Mouse (Mus musculus) CH12.LX (cell line): ENCODE results near the gene Maml2. TPM values are rescaled to one million over a fixed set of nuclear protein-coding genes. Genes with fewer than 3 reads are reported as not detected.

ENCODE experiments used
- DNase-seq: peaks from one replicate; pipeline ENCODE4 v3.0.0-alpha.2; 2013; ENCODE audit errors: extremely low read depth
- H3K27ac ChIP-seq: 2 replicates; pipeline ENCODE4 v1.5.1; 2012; ENCODE audit warnings: low read depth, mild to moderate bottlenecking, control low read depth, moderate library complexity; ENCODE audit not compliant: insufficient read depth
- H3K27me3 ChIP-seq: replicated peaks from 2 replicates; pipeline ENCODE3; 2012; ENCODE audit warnings: inconsistent platforms
- H3K36me3 ChIP-seq, 2 experiments: replicated peaks in 1 of 2; 2 replicates each; pipeline versions ENCODE3 to v1.6.1; 2012; ENCODE audit warnings: inconsistent platforms in 1 of 2, low read length in 1 of 2, mild to moderate bottlenecking in 1 of 2, mixed read lengths in 1 of 2, moderate library complexity in 1 of 2; ENCODE audit not compliant: control insufficient read depth in 1 of 2, insufficient read depth in 1 of 2
- H3K4me1 ChIP-seq, 2 experiments: 2 replicates each; pipeline ENCODE4 v1.6.1; 2012; ENCODE audit warnings: inconsistent platforms in 1 of 2, moderate library complexity in 1 of 2; ENCODE audit not compliant: insufficient read depth in 2 of 2, control insufficient read depth in 1 of 2
- H3K4me2 ChIP-seq: 2 replicates; pipeline ENCODE4 v1.6.1; 2012; ENCODE audit warnings: low read depth, mild to moderate bottlenecking, control low read depth; ENCODE audit not compliant: poor library complexity, insufficient read depth, severe bottlenecking
- H3K4me3 ChIP-seq, 3 experiments: fragments of 150-350 bp in 1 of 3; sonication (generic) in 1 of 3; replicated peaks in 1 of 3; 2 replicates each; pipeline versions ENCODE3 to v1.5.1; 2011 to 2012; ENCODE audit warnings: low read depth in 2 of 3, low read length in 2 of 3, mild to moderate bottlenecking in 2 of 3, moderate library complexity in 2 of 3, control low read depth in 1 of 3, improper control_type of control experiment in 1 of 3, inconsistent platforms in 1 of 3, mixed read lengths in 1 of 3; ENCODE audit not compliant: poor library complexity in 1 of 3
- H3K79me2 ChIP-seq: replicated peaks from 2 replicates; pipeline ENCODE4 v1.6.1; 2012; ENCODE audit warnings: mild to moderate bottlenecking, moderate library complexity; ENCODE audit not compliant: control insufficient read depth, poor library complexity, insufficient read depth, severe bottlenecking; ENCODE audit errors: extremely low read depth
- H3K9ac ChIP-seq: 2 replicates; pipeline ENCODE4 v1.6.1; 2012; ENCODE audit warnings: low read depth, mild to moderate bottlenecking, control low read depth, moderate library complexity; ENCODE audit not compliant: insufficient read depth
- H3K9me3 ChIP-seq: replicated peaks from 2 replicates; pipeline ENCODE3; 2012; ENCODE audit warnings: low read length, inconsistent platforms, mixed read lengths
- BHLHE40 ChIP-seq: IDR thresholded peaks from 2 replicates; pipeline ENCODE4 v1.6.1; 2011; ENCODE audit warnings: mild to moderate bottlenecking, low read depth, low read length, improper control_type of control experiment
- CHD1 ChIP-seq: IDR thresholded peaks from 2 replicates; pipeline ENCODE4 v1.6.1; 2012; ENCODE audit warnings: low read depth, low read length, improper control_type of control experiment, inconsistent platforms
- CTCF ChIP-seq, 2 experiments: IDR thresholded peaks in 1 of 2; conservative IDR thresholded peaks in 1 of 2; 2 replicates each; pipeline ENCODE4 v1.5.1; 2011 to 2012; ENCODE audit warnings: low read depth in 2 of 2, low read length in 2 of 2, improper control_type of control experiment in 1 of 2, inconsistent platforms in 1 of 2, mild to moderate bottlenecking in 1 of 2, moderate library complexity in 1 of 2
- EP300 ChIP-seq: IDR thresholded peaks from 2 replicates; pipeline ENCODE4 v1.6.1; 2011; ENCODE audit warnings: low read length, improper control_type of control experiment
- ETS1 ChIP-seq: conservative IDR thresholded peaks from 2 replicates; pipeline ENCODE4 v1.6.1; 2012; ENCODE audit warnings: low read depth, mild to moderate bottlenecking, inconsistent platforms, low read length, improper control_type of control experiment, moderate library complexity
- JUN ChIP-seq: IDR thresholded peaks from 2 replicates; pipeline ENCODE4 v1.6.1; 2011; ENCODE audit warnings: low read depth, mild to moderate bottlenecking, low read length, improper control_type of control experiment, moderate library complexity; ENCODE audit not compliant: insufficient read depth
- KAT2A ChIP-seq: IDR thresholded peaks from 2 replicates; pipeline ENCODE4 v1.6.1; 2012; ENCODE audit warnings: low read length, improper control_type of control experiment, inconsistent platforms; ENCODE audit not compliant: insufficient replicate concordance
- MAX ChIP-seq: IDR thresholded peaks from 2 replicates; pipeline ENCODE4 v1.6.1; 2011; ENCODE audit warnings: low read length, improper control_type of control experiment
- MAZ ChIP-seq: IDR thresholded peaks from 2 replicates; pipeline ENCODE4 v1.6.1; 2012; ENCODE audit warnings: low read depth, mild to moderate bottlenecking, inconsistent platforms, low read length, improper control_type of control experiment, moderate library complexity
- MXI1 ChIP-seq: IDR thresholded peaks from 2 replicates; pipeline ENCODE4 v1.6.1; 2011; ENCODE audit warnings: mild to moderate bottlenecking, low read depth, low read length, improper control_type of control experiment
- MYC ChIP-seq: IDR thresholded peaks from 2 replicates; pipeline ENCODE4 v1.6.1; 2011; ENCODE audit warnings: low read depth, mild to moderate bottlenecking, improper control_type of control experiment, low read length
- NELFE ChIP-seq: IDR thresholded peaks from 2 replicates; pipeline ENCODE4 v1.6.1; 2011; ENCODE audit warnings: low read depth, low read length, improper control_type of control experiment
- POLR2A ChIP-seq: IDR thresholded peaks from 2 replicates; pipeline ENCODE4 v1.6.1; 2011; ENCODE audit warnings: low read depth, mild to moderate bottlenecking, improper control_type of control experiment, low read length
- RAD21 ChIP-seq: IDR thresholded peaks from 2 replicates; pipeline ENCODE4 v1.6.1; 2011; ENCODE audit warnings: low read depth, mild to moderate bottlenecking, low read length, improper control_type of control experiment, moderate library complexity
- RCOR1 ChIP-seq: conservative IDR thresholded peaks from 2 replicates; pipeline ENCODE4 v1.6.1; 2012; ENCODE audit warnings: low read depth, mild to moderate bottlenecking, inconsistent platforms, low read length, improper control_type of control experiment
- SMC3 ChIP-seq: IDR thresholded peaks from 2 replicates; pipeline ENCODE4 v1.6.1; 2011; ENCODE audit warnings: low read depth, low read length, improper control_type of control experiment
- TBP ChIP-seq: conservative IDR thresholded peaks from 2 replicates; pipeline ENCODE4 v1.6.1; 2011; ENCODE audit warnings: low read depth, low read length, improper control_type of control experiment
- TCF12 ChIP-seq: IDR thresholded peaks from 2 replicates; pipeline ENCODE4 v1.6.1; 2014; ENCODE audit warnings: low read depth, mild to moderate bottlenecking, inconsistent platforms, low read length, improper control_type of control experiment
- UBTF ChIP-seq: IDR thresholded peaks from 2 replicates; pipeline ENCODE4 v1.6.1; 2012; ENCODE audit warnings: low read depth, mild to moderate bottlenecking, inconsistent platforms, low read length, improper control_type of control experiment, moderate library complexity
- USF1 ChIP-seq: IDR thresholded peaks from 2 replicates; pipeline ENCODE4 v1.6.1; 2014; ENCODE audit warnings: low read depth, mild to moderate bottlenecking, inconsistent platforms, low read length, improper control_type of control experiment
- USF2 ChIP-seq: conservative IDR thresholded peaks from 2 replicates; pipeline ENCODE4 v1.6.1; 2011; ENCODE audit warnings: low read depth, low read length, improper control_type of control experiment
- ZC3H11A ChIP-seq: IDR thresholded peaks from 2 replicates; pipeline ENCODE4 v1.6.1; 2012; ENCODE audit warnings: low read depth, mild to moderate bottlenecking, inconsistent platforms, low read length, improper control_type of control experiment
- ZNF384 ChIP-seq: IDR thresholded peaks from 2 replicates; pipeline ENCODE4 v1.6.1; 2012; ENCODE audit warnings: low read depth, low read length, improper control_type of control experiment, inconsistent platforms
- dilution Hi-C: fragments of 300-500 bp; cut with MboI; formaldehyde crosslinking; loops from 2 replicates; pipeline ENCODE4 v1.14.3; 2020; ENCODE audit warnings: low sequenced_read_pairs; ENCODE audit not compliant: extremely low pct_unique_long_range_greater_than_20kb, extremely low pct_ligation_motif_present
- in situ Hi-C: fragments of 300-500 bp; cut with MboI; formaldehyde crosslinking; loops from 3 replicates; pipeline ENCODE4 v1.14.3; 2019; ENCODE audit warnings: low sequenced_read_pairs, low pct_ligation_motif_present, low pct_unique_long_range_greater_than_20kb, mixed read lengths
- polyA plus RNA-seq: library from polyadenylated mRNA; unstranded; fragments of >175 nt; gene quantifications from 2 replicates; pipeline ENCODE4 v1.2.1, GENCODE M21; 2012; ENCODE audit warnings: low read depth; ENCODE audit not compliant: insufficient read length
- total RNA-seq, 2 experiments: library from RNA; depleted of rRNA; stranded (reverse); fragments of 300-350 nt in 1 of 2; fragments of >200 nt in 1 of 2; gene quantifications; 2 replicates each; pipeline ENCODE4 v1.2.3; 2012 to 2014

The Maml2 gene
- total and polyA plus RNA-seq, 3 experiments, result 5.9 to 9.1 (median 5.9) TPM

DNA sequence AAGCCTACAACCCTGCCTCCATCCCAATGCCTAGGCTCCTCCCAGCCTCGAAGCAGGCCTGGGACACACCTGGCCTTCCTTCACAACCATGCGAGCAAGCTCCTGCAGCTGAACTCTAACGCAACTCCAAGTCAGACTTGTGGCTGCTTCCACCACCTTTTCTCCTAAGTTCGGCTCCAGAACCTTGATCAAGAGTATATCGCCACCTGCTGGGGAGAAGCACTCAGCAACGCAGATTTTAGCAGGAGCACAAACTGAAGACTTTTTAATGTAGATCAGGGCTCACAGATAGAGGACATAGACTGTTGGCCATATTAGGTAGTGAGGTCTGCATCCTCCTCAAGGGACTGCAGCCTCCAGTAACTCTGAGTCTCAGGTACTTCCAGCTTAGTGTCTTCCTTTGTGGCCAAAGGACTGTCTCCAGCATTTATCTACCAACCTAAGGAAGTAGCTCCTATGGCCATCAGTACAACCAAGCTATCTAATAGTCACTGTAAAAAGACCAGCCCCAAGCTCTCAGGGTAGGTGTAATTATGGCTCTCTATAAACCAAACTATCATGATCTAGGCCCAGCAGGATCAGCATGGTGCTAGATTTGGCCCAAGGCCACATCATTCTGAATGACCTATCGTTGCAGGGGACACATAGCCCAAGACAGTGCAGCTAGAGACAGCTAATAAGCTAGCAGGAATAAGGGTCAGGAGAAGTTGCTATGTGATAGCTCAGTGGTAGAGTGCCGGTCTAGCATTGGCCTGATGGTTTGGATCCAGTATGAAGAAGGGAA, 418.8 kb downstream of the Maml2 start:
- H3K4me1 ChIP-seq, result peaks cover 0 to 11% of the 10 kb centered on the region in 2 experiments; a peak in 2 of 4 replicates
- dilution Hi-C loops, result no loop called here
- H3K27me3 ChIP-seq, result no peaks in the 10 kb centered on the region
- in situ Hi-C loops, result loop anchor here (10.0 kb wide), 1 partner anchor 162 kb away; no protein-coding TSS in a partner anchor
- H3K36me3 ChIP-seq, result no peaks in the 10 kb centered on the region
- no peak overlapping the region for H3K9ac ChIP-seq
- TF ChIP-seq UBTF, result no peak
- TF ChIP-seq SMC3, result peak; percentile 97
- TF ChIP-seq CHD1, result no peak
- no peak for TF ChIP-seq MYC
- peak; percentile 79 for TF ChIP-seq ZC3H11A
- no peak for TF ChIP-seq USF1
- TF ChIP-seq ETS1, result no peak
- peak; percentile 95 for TF ChIP-seq RAD21
- TF ChIP-seq CTCF (conservative IDR thresholded peaks at IDR 0.05 in 1 of 2, IDR thresholded peaks at IDR 0.05 in 1 of 2; ENCODE audit: low read depth in 2 of 2, low read length in 2 of 2), result peak; percentile 59 to 96
- TF ChIP-seq BHLHE40, result no peak
- TF ChIP-seq USF2, result no peak
- TF ChIP-seq EP300, result no peak
- TF ChIP-seq, all 38 proteins: peak for 4
- Histone ChIP-seq H3K27ac (no peak overlapping the region), H3K79me2 (no peaks in the 10 kb centered on the region), H3K9me3 (no peaks in the 10 kb centered on the region), H3K4me3 (no peak overlapping the region), H3K4me2 (peak overlapping the region; percentile 44; the same call in 1 of the 2 replicates)
- peak; percentile 89 for DNase-seq

GRCm38 (mm10) chr9:13748404-13748797, 450.6 kb downstream of the Maml2 start, which contains the start of gene Mtmr2:
TSS of gene Mtmr2 (plus strand) at chr9:13748410.
- peak within 1 kb of the TSS; percentile 73 for H3K9ac ChIP-seq
- H3K4me3 ChIP-seq, result peak within 1 kb of the TSS; percentile 89 to 99 (median 92)
- peak within 1 kb of the TSS; percentile 67 for H3K27ac ChIP-seq
- peak within 1 kb of the TSS; percentile 84 for H3K4me2 ChIP-seq
- H3K27me3 ChIP-seq, result no peaks in the 10 kb centered on the region
- in situ Hi-C loops (no loop called here), dilution Hi-C loops (no loop called here)
- H3K4me1 ChIP-seq, result peaks cover 2 to 11% of the 10 kb centered on the region in 2 experiments; a peak in 3 of 4 replicates
- H3K36me3 ChIP-seq, result peaks cover 0 to 5% of the 10 kb centered on the region in 2 experiments
- peak; percentile 10 for DNase-seq
- no peaks in the 10 kb centered on the region for H3K9me3 ChIP-seq
- H3K79me2 ChIP-seq, result peaks cover 24% of the 10 kb centered on the region
- TF ChIP-seq CTCF (conservative IDR thresholded peaks at IDR 0.05 in 1 of 2, IDR thresholded peaks at IDR 0.05 in 1 of 2; ENCODE audit: low read depth in 2 of 2, low read length in 2 of 2) (no peak), BHLHE40 (no peak), NELFE (no peak), MXI1 (no peak), POLR2A (no peak), TBP (no peak), MAX (no peak), UBTF (no peak), KAT2A (no peak), SMC3 (no peak), ZNF384 (no peak), ETS1 (no peak), USF1 (no peak), MYC (no peak), RCOR1 (no peak), USF2 (no peak), JUN (no peak), TCF12 (no peak), MAZ (no peak)
